Mouse (Mus musculus) T-helper 17 cell (primary cell): ENCODE results near the gene Inca1.

ENCODE experiments used
- in situ Hi-C, 2 experiments: fragments of 300-600 bp; cut with MboI, MseI; formaldehyde crosslinking; loops; 1 replicate in 1 of 2; 2 replicates in 1 of 2; pipeline ENCODE4 v1.15.1; 2025; ENCODE audit warnings: high pct_unique_total_duplicates in 2 of 2

Inca1 gene

GRCm38 (mm10) chr11:70644564-70645103 is 55.3 kb downstream of the Inca1 start:
- in situ Hi-C loops, result loop anchor here in 1 of 2 experiments (25.0 kb wide), 1 partner anchor 118 kb away; the partner anchor contains the start of gene Zfp3

- in situ Hi-C loops, result loop anchor here in 1 of 2 experiments (25.0 kb wide), 1 partner anchor 119 kb away; the partner anchor contains the start of gene Zfp3
Measured at GRCm38 (mm10) chr11:70643051-70643450, 56.9 kb downstream of the Inca1 start.

GRCm38 (mm10) chr11:70641241-70641640 is 58.7 kb downstream of the Inca1 start:
- in situ Hi-C loops, result loop anchor here in 1 of 2 experiments (25.0 kb wide), 1 partner anchor 121 kb away; the partner anchor contains the start of gene Zfp3

GRCm38 (mm10) chr11:70639976-70640375 is 60.0 kb downstream of the Inca1 start:
- in situ Hi-C loops, result loop anchor here in 1 of 2 experiments (25.0 kb wide), 1 partner anchor 122 kb away; the partner anchor contains the start of gene Zfp3

GRCm38 (mm10) chr11:70638714-70639278 is 61.2 kb downstream of the Inca1 start, which contains the start of gene Gp1ba:
Gene Gp1ba (plus strand): TSS chr11:70639122.
- in situ Hi-C loops, result loop anchor here in 1 of 2 experiments (25.0 kb wide), 1 partner anchor 124 kb away; the partner anchor contains the start of gene Zfp3
